Mouse (Mus musculus) ES-Bruce4 (cell line): Measurements from ENCODE around the gene Fam219b. TPM values are rescaled to one million over a fixed set of nuclear protein-coding genes. Genes with fewer than 3 reads are reported as not detected.

Experiments used
- H3K27ac ChIP-seq: 2 replicates; pipeline ENCODE4 v1.5.1; 2012; ENCODE audit warnings: low read length, inconsistent platforms; ENCODE audit not compliant: insufficient read depth
- H3K27me3 ChIP-seq: 2 replicates; pipeline ENCODE4 v1.6.1; 2012; ENCODE audit warnings: mild to moderate bottlenecking, low read length, inconsistent platforms; ENCODE audit not compliant: control insufficient read depth, poor library complexity, insufficient read depth, severe bottlenecking
- H3K36me3 ChIP-seq: 2 replicates; pipeline ENCODE4 v1.6.1; 2012; ENCODE audit warnings: inconsistent platforms, mild to moderate bottlenecking, low read length, moderate library complexity; ENCODE audit not compliant: control insufficient read depth, poor library complexity, insufficient read depth, severe bottlenecking
- H3K4me1 ChIP-seq: one replicate; pipeline ENCODE4 v1.8.1; 2011; ENCODE audit warnings: low read length; ENCODE audit not compliant: control insufficient read depth, insufficient read depth
- H3K4me3 ChIP-seq: 2 replicates; pipeline ENCODE4 v1.5.1; 2011; ENCODE audit warnings: low read depth, mild to moderate bottlenecking, low read length
- H3K9ac ChIP-seq: 2 replicates; pipeline ENCODE4 v1.6.1; 2012; ENCODE audit warnings: low read depth, mild to moderate bottlenecking, inconsistent platforms; ENCODE audit not compliant: poor library complexity, severe bottlenecking
- H3K9me3 ChIP-seq: replicated peaks from 2 replicates; pipeline ENCODE4 v1.6.1; 2012; ENCODE audit warnings: mild to moderate bottlenecking, low read length, inconsistent platforms; ENCODE audit not compliant: control insufficient read depth, poor library complexity, insufficient read depth, severe bottlenecking
- CTCF ChIP-seq: IDR thresholded peaks from one replicate; pipeline ENCODE4 v1.8.1; 2011; ENCODE audit warnings: low read depth, low read length
- EP300 ChIP-seq: IDR thresholded peaks from 2 replicates; pipeline ENCODE4 v1.6.1; 2011; ENCODE audit warnings: low read depth, low read length; ENCODE audit not compliant: insufficient read depth
- POLR2A ChIP-seq: IDR thresholded peaks from one replicate; pipeline ENCODE4 v1.8.1; 2011; ENCODE audit warnings: low read length; ENCODE audit not compliant: insufficient read depth
- polyA plus RNA-seq: library from polyadenylated mRNA; stranded (reverse); fragments of >200 nt; gene quantifications from 2 replicates; pipeline ENCODE4 v1.2.4, GENCODE M21; 2011; ENCODE audit warnings: low read depth; ENCODE audit not compliant: missing spikeins, insufficient read depth, insufficient read length

The Fam219b gene
- polyA plus RNA-seq, 1 experiment, result 9.0 TPM

GRCm38 (mm10) chr9:57505700-57506099, 31.6 kb upstream of the Fam219b start:
- Histone ChIP-seq H3K4me3 (peak overlapping the region; percentile 72), H3K27ac (no peak overlapping the region), H3K9ac (peak overlapping the region; percentile 26; the same call in 1 of the 2 replicates), H3K36me3 (no peaks in the 10 kb centered on the region), H3K4me1 (peaks cover 10% of the 10 kb centered on the region), H3K9me3 (no peaks in the 10 kb centered on the region), H3K27me3 (no peaks in the 10 kb centered on the region)
- TF ChIP-seq CTCF (no peak), POLR2A (no peak), EP300 (no peak)

DNA sequence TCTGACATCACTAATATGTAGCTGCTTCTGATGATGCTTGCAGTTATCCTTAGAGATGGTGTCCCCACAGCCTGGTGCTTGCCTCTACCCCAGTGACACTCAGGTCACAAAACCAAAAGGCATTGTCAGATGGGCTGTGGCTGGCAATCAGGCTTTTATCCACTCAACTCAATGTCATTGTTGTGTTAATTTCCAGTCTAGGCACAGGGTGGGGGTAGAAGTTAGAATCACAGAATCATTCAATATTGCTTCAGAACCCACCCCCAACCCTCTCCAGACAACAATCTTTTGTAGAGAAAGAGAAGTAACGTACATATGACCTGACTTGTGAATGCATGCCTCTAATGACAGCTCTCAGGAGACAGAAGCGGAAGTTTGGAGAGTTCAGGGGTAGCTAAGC, 26.8 kb upstream of the Fam219b start:
- peak overlapping the region; percentile 59 for H3K27ac ChIP-seq
- no peak for TF ChIP-seq EP300
- TF ChIP-seq CTCF, result no peak
- TF ChIP-seq POLR2A, result no peak
- H3K27me3 ChIP-seq, result no peaks in the 10 kb centered on the region
- peaks cover 4% of the 10 kb centered on the region for H3K4me1 ChIP-seq
- no peaks in the 10 kb centered on the region for H3K9me3 ChIP-seq
- H3K9ac ChIP-seq, result no peak overlapping the region
- no peak overlapping the region for H3K4me3 ChIP-seq
- no peaks in the 10 kb centered on the region for H3K36me3 ChIP-seq

DNA sequence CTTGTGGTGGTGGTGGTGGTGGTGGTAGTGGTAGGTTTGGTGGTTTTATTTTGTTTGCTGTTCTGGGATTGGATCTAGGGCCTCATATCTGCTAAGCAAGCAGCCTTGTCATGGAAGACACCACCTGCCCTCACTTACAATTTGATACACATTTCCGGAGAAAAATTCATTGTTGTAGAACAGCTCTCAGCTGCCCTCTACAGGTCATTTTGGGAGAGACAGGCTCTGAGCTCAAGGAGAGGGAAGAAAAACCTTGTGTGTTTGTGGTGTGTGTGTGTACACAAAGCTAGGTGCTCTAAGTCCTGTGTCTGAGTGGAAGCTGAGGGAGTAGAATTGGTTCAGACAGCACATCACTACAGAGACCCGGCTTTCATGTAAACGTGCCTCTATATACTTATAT, 20.2 kb upstream of the Fam219b start:
- Histone ChIP-seq H3K9me3 (no peaks in the 10 kb centered on the region), H3K9ac (no peak overlapping the region), H3K27ac (no peak overlapping the region), H3K4me3 (no peak overlapping the region), H3K4me1 (no peaks in the 10 kb centered on the region), H3K27me3 (no peaks in the 10 kb centered on the region), H3K36me3 (no peaks in the 10 kb centered on the region)
- TF ChIP-seq POLR2A (no peak), CTCF (no peak), EP300 (no peak)

DNA sequence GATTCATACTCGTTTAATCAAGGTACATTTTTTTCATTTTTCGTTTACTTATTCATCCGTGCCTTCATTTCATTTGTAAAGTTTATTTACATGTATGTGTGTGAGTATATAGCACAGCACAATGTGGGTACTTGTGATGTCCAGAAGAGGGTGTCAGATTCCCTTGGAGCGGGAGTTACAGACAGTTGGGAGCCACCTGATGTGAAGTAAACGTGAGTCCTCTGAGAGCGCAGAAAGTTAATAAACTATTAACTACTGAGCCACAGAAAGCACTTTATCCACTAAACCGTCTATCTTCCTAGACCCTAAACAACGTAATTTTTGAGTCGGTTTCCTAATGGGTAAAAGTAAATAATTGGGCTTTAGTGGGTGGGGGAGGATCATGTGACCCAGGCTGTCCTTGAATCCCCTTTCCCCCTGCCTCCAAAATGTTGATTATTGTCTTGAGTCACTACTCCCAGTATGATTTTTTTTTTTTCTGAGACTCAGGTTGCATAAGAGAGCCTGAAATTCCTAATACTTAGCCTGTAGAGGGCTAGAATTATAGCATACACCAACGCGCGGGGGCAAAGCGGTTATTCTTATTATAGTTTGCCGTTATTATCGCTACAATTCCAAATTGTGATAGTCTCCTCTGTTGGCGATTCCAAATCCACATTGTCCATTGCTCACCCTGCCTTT, 16.8 kb upstream of the Fam219b start:
- Histone ChIP-seq H3K9me3 (no peaks in the 10 kb centered on the region), H3K4me3 (peak overlapping the region; percentile 94), H3K27ac (peak overlapping the region; percentile 59; the same call in 1 of the 2 replicates), H3K4me1 (peaks cover 3% of the 10 kb centered on the region), H3K36me3 (no peaks in the 10 kb centered on the region), H3K27me3 (no peaks in the 10 kb centered on the region), H3K9ac (peak overlapping the region; percentile 86)
- TF ChIP-seq EP300 (no peak), POLR2A (no peak), CTCF (no peak)

GRCm38 (mm10) chr9:57521056-57521911, 16.0 kb upstream of the Fam219b start, which contains the start of gene Cox5a:
Cox5a (plus strand) TSS chr9:57521274.
- no peaks in the 10 kb centered on the region for H3K9me3 ChIP-seq
- peak within 1 kb of the TSS; percentile 61 for H3K27ac ChIP-seq
- H3K36me3 ChIP-seq, result peaks cover 5% of the 10 kb centered on the region; the same call in 1 of the 2 replicates
- peak within 1 kb of the TSS; percentile 96 for H3K4me3 ChIP-seq
- no peaks in the 10 kb centered on the region for H3K27me3 ChIP-seq
- H3K9ac ChIP-seq, result peak within 1 kb of the TSS; percentile 86
- TF ChIP-seq POLR2A, result peak; percentile 84
- no peak for TF ChIP-seq CTCF
- TF ChIP-seq EP300, result peak; percentile 52; the same call in 1 of the 2 replicates
- peaks cover 3% of the 10 kb centered on the region for H3K4me1 ChIP-seq
